Mouse (Mus musculus) midbrain, embryonic 16.5 days (tissue): ENCODE results near the gene 2900026A02Rik. TPM values are rescaled to one million over a fixed set of nuclear protein-coding genes. Genes with fewer than 3 reads are reported as not detected.
A peak's percentile ranks its signal among the peaks of the same experiment; 100 is the strongest.

Source experiments
- ATAC-seq: fragments of 200-750 bp; cut with Nextera tagmentation; 2 replicates; pipeline ENCODE4 v1.8.0; 2017; ENCODE audit warnings: moderate TSS enrichment
- H3K27ac ChIP-seq: fragments of 300-500 bp; sonication (generic); 2 replicates; pipeline ENCODE4 v1.5.1; 2014; ENCODE audit warnings: mild to moderate bottlenecking, low read length, mixed read lengths
- H3K27me3 ChIP-seq: fragments of 300-500 bp; sonication (generic); 2 replicates; pipeline ENCODE4 v1.6.1; 2014; ENCODE audit warnings: low read depth, low read length, mixed read lengths; ENCODE audit not compliant: control insufficient read depth, insufficient read depth
- H3K36me3 ChIP-seq: fragments of 300-500 bp; sonication (generic); 2 replicates; pipeline ENCODE4 v1.6.1; 2014; ENCODE audit warnings: mild to moderate bottlenecking, low read length, moderate library complexity, mixed read lengths; ENCODE audit not compliant: control insufficient read depth, insufficient read depth
- H3K4me1 ChIP-seq: fragments of 300-500 bp; sonication (generic); 2 replicates; pipeline ENCODE4 v1.6.1; 2014; ENCODE audit warnings: mild to moderate bottlenecking, low read length, mixed read lengths; ENCODE audit not compliant: control insufficient read depth, insufficient read depth
- H3K4me2 ChIP-seq: fragments of 300-500 bp; sonication (generic); 2 replicates; pipeline ENCODE4 v1.6.1; 2014; ENCODE audit warnings: mild to moderate bottlenecking, low read length, mixed read lengths
- H3K4me3 ChIP-seq: fragments of 300-500 bp; sonication (generic); 2 replicates; pipeline ENCODE4 v1.5.1; 2014; ENCODE audit warnings: low read depth, mild to moderate bottlenecking, low read length, moderate library complexity, mixed read lengths
- H3K9ac ChIP-seq: fragments of 300-500 bp; sonication (generic); 2 replicates; pipeline ENCODE4 v1.6.1; 2014; ENCODE audit warnings: low read depth, low read length, mixed read lengths
- H3K9me3 ChIP-seq: fragments of 300-500 bp; sonication (generic); replicated peaks from 2 replicates; pipeline ENCODE4 v1.6.1; 2014; ENCODE audit warnings: mild to moderate bottlenecking, low read length, mixed read lengths; ENCODE audit not compliant: control insufficient read depth, poor library complexity, severe bottlenecking
- WGBS: fragments of 180-500 bp; shearing (Covaris S2); extraction: QIAGEN DNeasy Blood & Tissue Kit; methylation state at CpG from one replicate; pipeline ENCODE4 v1.1.7; 2014; 5-methylcytosine and 5-hydroxymethylcytosine counted together
- polyA plus RNA-seq: library from polyadenylated mRNA; unstranded; fragments of >200 nt; fragmentation: Nextera tagmentation; extraction: Ambion mirVana; gene quantifications from 2 replicates; pipeline ENCODE4 v1.2.1, GENCODE M21; 2015

The 2900026A02Rik gene
- polyA plus RNA-seq, 1 experiment from 2014 or later, result 3.8 TPM

- ATAC-seq, result no peak
- no peaks in the 10 kb centered on the region for H3K27me3 ChIP-seq
- no peak overlapping the region for H3K27ac ChIP-seq
- H3K4me1 ChIP-seq, result peaks cover 19% of the 10 kb centered on the region
- no peaks in the 10 kb centered on the region for H3K9me3 ChIP-seq
- WGBS, result 95% methylated on average over 5 of the region's 5 CpGs
- no peaks in the 10 kb centered on the region for H3K36me3 ChIP-seq
- no peak overlapping the region for H3K9ac ChIP-seq
- H3K4me2 ChIP-seq, result no peak overlapping the region
- H3K4me3 ChIP-seq, result no peak overlapping the region
Measured at GRCm38 (mm10) chr5:113142018-113142417, 79.0 kb downstream of the 2900026A02Rik start.

- Histone ChIP-seq H3K4me3 (no peak overlapping the region), H3K27me3 (no peaks in the 10 kb centered on the region), H3K4me2 (no peak overlapping the region), H3K9me3 (no peaks in the 10 kb centered on the region), H3K36me3 (no peaks in the 10 kb centered on the region), H3K4me1 (peaks cover 19% of the 10 kb centered on the region), H3K27ac (no peak overlapping the region), H3K9ac (no peak overlapping the region)
- no peak for ATAC-seq
- 98% methylated on average over 5 of the region's 5 CpGs for WGBS
Measured at GRCm38 (mm10) chr5:113140872-113141271, 80.2 kb downstream of the 2900026A02Rik start.

- H3K36me3 ChIP-seq, result no peaks in the 10 kb centered on the region
- ATAC-seq, result no peak
- WGBS, result 87% methylated on average over 3 of the region's 3 CpGs
- no peak overlapping the region for H3K4me2 ChIP-seq
- H3K9ac ChIP-seq, result no peak overlapping the region
- no peak overlapping the region for H3K4me3 ChIP-seq
- H3K4me1 ChIP-seq, result peaks cover 13% of the 10 kb centered on the region
- H3K9me3 ChIP-seq, result no peaks in the 10 kb centered on the region
- no peaks in the 10 kb centered on the region for H3K27me3 ChIP-seq
- H3K27ac ChIP-seq, result no peak overlapping the region
Measured at GRCm38 (mm10) chr5:113140051-113140450, 81.0 kb downstream of the 2900026A02Rik start.

GRCm38 (mm10) chr5:113139064-113139726 lies 81.8 kb downstream of the 2900026A02Rik start:
- WGBS, result 65% methylated on average over 7 of the region's 7 CpGs

GRCm38 (mm10) chr5:113138319-113139063 lies 82.5 kb downstream of the 2900026A02Rik start:
- H3K4me2 ChIP-seq, result peak overlapping the region; percentile 99
- under 1% methylated on average over 42 of the region's 43 CpGs for WGBS
- no peaks in the 10 kb centered on the region for H3K36me3 ChIP-seq
- H3K4me1 ChIP-seq, result peaks cover 10% of the 10 kb centered on the region; the same call in 1 of the 2 replicates
- H3K27ac ChIP-seq, result peak overlapping the region; percentile 47
- peak; percentile 55 for ATAC-seq
- peak overlapping the region; percentile 81 for H3K9ac ChIP-seq
- no peaks in the 10 kb centered on the region for H3K9me3 ChIP-seq
- no peaks in the 10 kb centered on the region for H3K27me3 ChIP-seq
- peak overlapping the region; percentile 56 for H3K4me3 ChIP-seq

More at GRCm38 (mm10) chr5:113139064-113139726, 81.8 kb downstream of the 2900026A02Rik start:
- Histone ChIP-seq H3K4me1 (peaks cover 10% of the 10 kb centered on the region; the same call in 1 of the 2 replicates), H3K4me3 (peak overlapping the region; percentile 56), H3K27ac (peak overlapping the region; percentile 47), H3K27me3 (no peaks in the 10 kb centered on the region), H3K9me3 (no peaks in the 10 kb centered on the region), H3K4me2 (peak overlapping the region; percentile 99), H3K9ac (peak overlapping the region; percentile 81), H3K36me3 (no peaks in the 10 kb centered on the region)
- peak; percentile 37 for ATAC-seq

- 11% methylated on average over 36 of the region's 36 CpGs for WGBS
- no peak for ATAC-seq
- H3K27ac ChIP-seq, result peak overlapping the region; percentile 47; the same call in 1 of the 2 replicates
Measured at GRCm38 (mm10) chr5:113137691-113138318, 83.2 kb downstream of the 2900026A02Rik start.

GRCm38 (mm10) chr5:113136951-113137487 lies 84.0 kb downstream of the 2900026A02Rik start:
- WGBS, result 73% methylated on average over 13 of the region's 13 CpGs

More at GRCm38 (mm10) chr5:113137691-113138318, 83.2 kb downstream of the 2900026A02Rik start:
- no peaks in the 10 kb centered on the region for H3K27me3 ChIP-seq
- H3K9me3 ChIP-seq, result no peaks in the 10 kb centered on the region
- peaks cover 10% of the 10 kb centered on the region; the same call in 1 of the 2 replicates for H3K4me1 ChIP-seq
- no peaks in the 10 kb centered on the region for H3K36me3 ChIP-seq
- peak overlapping the region; percentile 99 for H3K4me2 ChIP-seq
- H3K9ac ChIP-seq, result peak overlapping the region; percentile 81
- H3K4me3 ChIP-seq, result peak overlapping the region; percentile 56

GRCm38 (mm10) chr5:113135513-113135912 lies 85.5 kb downstream of the 2900026A02Rik start:
- no peak for ATAC-seq
- no peak overlapping the region for H3K4me3 ChIP-seq
- 34% methylated on average over 10 of the region's 10 CpGs for WGBS
- no peak overlapping the region for H3K27ac ChIP-seq
- H3K9ac ChIP-seq, result peak overlapping the region; percentile 22; the same call in 1 of the 2 replicates
- H3K36me3 ChIP-seq, result no peaks in the 10 kb centered on the region
- H3K4me1 ChIP-seq, result peaks cover 10% of the 10 kb centered on the region; the same call in 1 of the 2 replicates
- H3K9me3 ChIP-seq, result no peaks in the 10 kb centered on the region
- no peaks in the 10 kb centered on the region for H3K27me3 ChIP-seq
- peak overlapping the region; percentile 30; the same call in 1 of the 2 replicates for H3K4me2 ChIP-seq

More at GRCm38 (mm10) chr5:113136951-113137487, 84.0 kb downstream of the 2900026A02Rik start:
- no peak overlapping the region for H3K27ac ChIP-seq
- peak overlapping the region; percentile 99 for H3K4me2 ChIP-seq
- H3K4me1 ChIP-seq, result peaks cover 10% of the 10 kb centered on the region; the same call in 1 of the 2 replicates
- H3K9me3 ChIP-seq, result no peaks in the 10 kb centered on the region
- peak overlapping the region; percentile 56 for H3K4me3 ChIP-seq
- ATAC-seq, result no peak
- H3K9ac ChIP-seq, result peak overlapping the region; percentile 81
- no peaks in the 10 kb centered on the region for H3K36me3 ChIP-seq
- H3K27me3 ChIP-seq, result no peaks in the 10 kb centered on the region
